Mouse (Mus musculus) liver, embryonic 11.5 days (tissue): ENCODE measurements around the gene Trim15. TPM values are rescaled to one million over a fixed set of nuclear protein-coding genes. Genes with fewer than 3 reads are reported as not detected.
A peak's percentile ranks its signal among the peaks of the same experiment; 100 is the strongest.

Experiments
- ATAC-seq: fragments of 200-750 bp; cut with Nextera tagmentation; replicated peaks from 2 replicates; pipeline ENCODE4 v1.8.0; 2017; ENCODE audit warnings: moderate number of reproducible peaks, mild to moderate bottlenecking, moderate TSS enrichment, moderate library complexity; ENCODE audit not compliant: low FRiP score
- DNase-seq: peaks from one replicate; pipeline ENCODE4 v3.0.0-alpha.2; 2017; ENCODE audit warnings: low spot score
- H3K27ac ChIP-seq: fragments of 300-500 bp; sonication (generic); 2 replicates; pipeline ENCODE4 v1.5.1; 2014; ENCODE audit warnings: mild to moderate bottlenecking, low read depth, low read length, control low read depth
- H3K27me3 ChIP-seq: fragments of 300-500 bp; sonication (generic); replicated peaks from 2 replicates; pipeline ENCODE4 v1.6.1; 2014; ENCODE audit warnings: low read length, mixed read lengths; ENCODE audit not compliant: control insufficient read depth, insufficient read depth
- H3K36me3 ChIP-seq: fragments of 300-500 bp; sonication (generic); 2 replicates; pipeline ENCODE4 v1.6.1; 2014; ENCODE audit warnings: mild to moderate bottlenecking, low read length, moderate library complexity, mixed read lengths; ENCODE audit not compliant: control insufficient read depth, insufficient read depth
- H3K4me1 ChIP-seq: fragments of 300-500 bp; sonication (generic); replicated peaks from 2 replicates; pipeline ENCODE4 v1.6.1; 2014; ENCODE audit warnings: low read length, mixed read lengths; ENCODE audit not compliant: control insufficient read depth, insufficient read depth
- H3K4me2 ChIP-seq: fragments of 300-500 bp; sonication (generic); 2 replicates; pipeline ENCODE4 v1.6.1; 2014; ENCODE audit warnings: mild to moderate bottlenecking, control low read depth, moderate library complexity
- H3K4me3 ChIP-seq: fragments of 300-500 bp; sonication (generic); 2 replicates; pipeline ENCODE4 v1.5.1; 2014; ENCODE audit warnings: low read depth, low read length, control low read depth
- H3K9ac ChIP-seq: fragments of 300-500 bp; sonication (generic); 2 replicates; pipeline ENCODE4 v1.6.1; 2014; ENCODE audit warnings: low read depth, low read length, control low read depth
- H3K9me3 ChIP-seq: fragments of 300-500 bp; sonication (generic); 2 replicates; pipeline ENCODE4 v1.6.1; 2016; ENCODE audit warnings: low read length, inconsistent platforms, mixed read lengths; ENCODE audit not compliant: control insufficient read depth
- WGBS: fragments of 180-500 bp; shearing (Covaris S2); extraction: QIAGEN DNeasy Blood & Tissue Kit; methylation state at CpG from one replicate; pipeline ENCODE4 v1.1.7; 2014; 5-methylcytosine and 5-hydroxymethylcytosine counted together
- polyA plus RNA-seq: library from polyadenylated mRNA; unstranded; fragments of >200 nt; fragmentation: Nextera tagmentation; extraction: Ambion mirVana; gene quantifications from 2 replicates; pipeline ENCODE4 v1.2.1, GENCODE M21; 2014

The Trim15 gene
- polyA plus RNA-seq, 1 experiment from 2014 or later, result 0.18 TPM

- no peaks in the 10 kb centered on the region for H3K36me3 ChIP-seq
- ATAC-seq, result no peak
- H3K4me3 ChIP-seq, result no peak overlapping the region
- no peak overlapping the region for H3K9ac ChIP-seq
- H3K9me3 ChIP-seq, result no peaks in the 10 kb centered on the region
- H3K4me2 ChIP-seq, result no peak overlapping the region
- DNase-seq, result no peak
- H3K27me3 ChIP-seq, result no peaks in the 10 kb centered on the region
- H3K27ac ChIP-seq, result no peak overlapping the region
- H3K4me1 ChIP-seq, result peaks cover 26% of the 10 kb centered on the region
Measured at GRCm38 (mm10) chr17:36840961-36841445, 26.0 kb downstream of the Trim15 start.

- peaks cover 18% of the 10 kb centered on the region for H3K4me1 ChIP-seq
- H3K9ac ChIP-seq, result no peak overlapping the region
- no peaks in the 10 kb centered on the region for H3K9me3 ChIP-seq
- H3K27me3 ChIP-seq, result no peaks in the 10 kb centered on the region
- ATAC-seq (no peak), DNase-seq (no peak)
- H3K36me3 ChIP-seq, result no peaks in the 10 kb centered on the region
- no peak overlapping the region for H3K27ac ChIP-seq
- no peak overlapping the region for H3K4me3 ChIP-seq
- no peak overlapping the region for H3K4me2 ChIP-seq
- WGBS, result 77% methylated on average over 3 of the region's 3 CpGs
Measured at GRCm38 (mm10) chr17:36839931-36840330, 27.1 kb downstream of the Trim15 start.

DNA sequence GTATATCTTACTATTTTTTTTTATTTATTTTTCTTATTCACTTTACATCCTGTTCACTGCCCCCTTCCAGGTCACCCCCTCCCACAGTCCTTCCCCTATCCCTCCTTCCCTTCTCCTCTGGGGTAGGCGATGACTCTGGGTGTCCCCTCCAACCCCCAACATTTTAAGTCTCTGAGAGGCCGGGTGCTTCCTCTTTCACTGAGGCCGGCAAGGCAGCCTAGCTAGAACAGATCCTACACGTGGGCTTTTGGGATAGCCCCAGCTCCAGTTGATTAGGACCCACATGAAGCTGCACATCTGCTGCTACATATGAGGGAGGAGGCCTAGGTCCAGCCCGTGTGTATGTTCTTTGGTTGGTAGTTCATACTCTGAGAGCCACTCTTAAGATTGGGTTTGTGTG is 28.0 kb downstream of the Trim15 start:
- H3K4me3 ChIP-seq, result no peak overlapping the region
- WGBS, result 50% methylated on average over 5 of the region's 5 CpGs
- no peak for DNase-seq
- ATAC-seq, result no peak
- H3K4me1 ChIP-seq, result peaks cover 9% of the 10 kb centered on the region
- no peak overlapping the region for H3K9ac ChIP-seq
- no peaks in the 10 kb centered on the region for H3K9me3 ChIP-seq
- H3K27ac ChIP-seq, result no peak overlapping the region
- no peaks in the 10 kb centered on the region for H3K36me3 ChIP-seq
- no peak overlapping the region for H3K4me2 ChIP-seq
- H3K27me3 ChIP-seq, result no peaks in the 10 kb centered on the region

DNA sequence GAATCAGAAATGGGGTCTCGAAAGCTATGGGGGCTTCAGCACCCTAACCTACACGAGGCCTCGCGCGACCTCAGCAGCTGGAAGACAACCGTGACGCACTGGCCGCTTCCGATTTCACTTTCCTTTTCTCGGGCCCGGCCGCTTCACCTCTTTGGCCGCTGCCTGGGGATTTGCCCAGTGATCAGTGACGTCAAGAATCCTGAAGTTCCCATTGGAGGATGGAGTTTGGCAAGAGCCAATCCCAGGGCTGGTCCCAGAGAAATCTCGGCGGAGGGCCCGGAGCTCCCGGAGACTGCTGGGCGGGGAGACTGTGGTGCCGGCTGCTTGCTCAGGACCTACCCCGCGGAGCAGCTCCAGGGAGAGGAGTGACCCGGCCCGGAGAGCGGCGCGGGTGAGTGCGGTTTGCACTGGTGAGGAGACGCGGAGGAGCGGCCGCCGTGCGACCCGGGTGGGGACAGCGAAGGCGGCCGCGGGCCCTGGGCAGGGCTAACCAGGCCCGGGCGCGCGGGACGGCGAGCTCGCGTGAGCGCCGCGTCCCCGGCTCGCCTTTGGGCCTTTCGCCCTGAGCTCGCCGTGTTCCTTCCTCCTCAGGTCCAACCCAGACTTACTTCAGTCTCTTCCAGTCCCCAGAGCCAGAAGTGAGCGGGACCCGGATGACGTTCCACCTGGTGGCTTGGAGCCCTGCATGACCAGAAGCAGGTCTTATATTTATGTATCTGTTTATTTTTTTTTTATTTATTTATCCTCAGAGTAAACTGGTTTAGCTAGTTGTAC is 29.9 kb downstream of the Trim15 start, which contains the start of gene Trim26:
TSS of gene Trim26 (plus strand) at position 261 of the 774 bp plus-strand sequence.
- peak within 1 kb of the TSS; percentile 87 for H3K4me2 ChIP-seq
- peak within 1 kb of the TSS; percentile 59 for H3K9ac ChIP-seq
- no peaks in the 10 kb centered on the region for H3K36me3 ChIP-seq
- under 1% methylated on average over 58 of the region's 58 CpGs for WGBS
- H3K4me3 ChIP-seq, result peak within 1 kb of the TSS; percentile 66
- H3K9me3 ChIP-seq, result no peaks in the 10 kb centered on the region
- peak within 1 kb of the TSS; percentile 75 for H3K27ac ChIP-seq
- H3K27me3 ChIP-seq, result no peaks in the 10 kb centered on the region
- H3K4me1 ChIP-seq, result no peaks in the 10 kb centered on the region; the same call in 1 of the 2 replicates
- ATAC-seq (peak; percentile 96), DNase-seq (peak; percentile 92)

GRCm38 (mm10) chr17:36836427-36836812 is 30.6 kb downstream of the Trim15 start:
- 14% methylated on average over 3 of the region's 3 CpGs for WGBS
- Histone ChIP-seq H3K4me1 (no peaks in the 10 kb centered on the region; the same call in 1 of the 2 replicates), H3K27me3 (no peaks in the 10 kb centered on the region), H3K4me3 (peak overlapping the region; percentile 66), H3K27ac (peak overlapping the region; percentile 75), H3K36me3 (no peaks in the 10 kb centered on the region), H3K4me2 (peak overlapping the region; percentile 87), H3K9ac (peak overlapping the region; percentile 49; the same call in 1 of the 2 replicates), H3K9me3 (no peaks in the 10 kb centered on the region)
- ATAC-seq (peak; percentile 6; the same call in 1 of the 2 replicates), DNase-seq (peak; percentile 38)

- DNase-seq (peak; percentile 50), ATAC-seq (peak; percentile 32; the same call in 1 of the 2 replicates)
- no peaks in the 10 kb centered on the region for H3K9me3 ChIP-seq
- H3K27me3 ChIP-seq, result no peaks in the 10 kb centered on the region
- no peaks in the 10 kb centered on the region; the same call in 1 of the 2 replicates for H3K4me1 ChIP-seq
- H3K4me3 ChIP-seq, result peak overlapping the region; percentile 66
- H3K9ac ChIP-seq, result 0 out of 2 replicates have a peak overlapping the region, but pooled peaks have one; percentile 2
- H3K4me2 ChIP-seq, result peak overlapping the region; percentile 87
- no peaks in the 10 kb centered on the region for H3K36me3 ChIP-seq
- WGBS, result 25% methylated on average over 12 of the region's 12 CpGs
- H3K27ac ChIP-seq, result peak overlapping the region; percentile 75
Measured at GRCm38 (mm10) chr17:36835591-36836426, 31.2 kb downstream of the Trim15 start.

- peaks cover 3% of the 10 kb centered on the region; the same call in 1 of the 2 replicates for H3K27me3 ChIP-seq
- 54% methylated on average over 4 of the region's 4 CpGs for WGBS
- H3K4me2 ChIP-seq, result no peak overlapping the region
- ATAC-seq (no peak), DNase-seq (no peak)
- no peaks in the 10 kb centered on the region for H3K9me3 ChIP-seq
- no peaks in the 10 kb centered on the region; the same call in 1 of the 2 replicates for H3K4me1 ChIP-seq
- H3K9ac ChIP-seq, result no peak overlapping the region
- H3K4me3 ChIP-seq, result no peak overlapping the region
- H3K36me3 ChIP-seq, result no peaks in the 10 kb centered on the region
- no peak overlapping the region for H3K27ac ChIP-seq
Measured at GRCm38 (mm10) chr17:36832694-36833093, 34.3 kb downstream of the Trim15 start.

- no peaks in the 10 kb centered on the region for H3K4me1 ChIP-seq
- no peaks in the 10 kb centered on the region for H3K36me3 ChIP-seq
- peaks cover 3% of the 10 kb centered on the region; the same call in 1 of the 2 replicates for H3K27me3 ChIP-seq
- H3K9me3 ChIP-seq, result no peaks in the 10 kb centered on the region
- no peak overlapping the region for H3K4me3 ChIP-seq
- 68% methylated on average over 3 of the region's 3 CpGs for WGBS
- ATAC-seq (no peak), DNase-seq (no peak)
- H3K27ac ChIP-seq, result no peak overlapping the region
- H3K9ac ChIP-seq, result no peak overlapping the region
- no peak overlapping the region for H3K4me2 ChIP-seq
Measured at GRCm38 (mm10) chr17:36830470-36830869, 36.5 kb downstream of the Trim15 start.
